Mouse (Mus musculus) right cerebral cortex, adult 18-20 months (tissue): ENCODE measurements around the gene Lrrc3c.
"Not testable (repeated sequence)": the region's sequence is repeated elsewhere in the genome, so short reads cannot be mapped to it uniquely, and the experiment has no call there.

Source experiments
- DNase-seq: peaks from one replicate; pipeline ENCODE4 v3.0.0; 2022; ENCODE audit warnings: mixed read lengths

The Lrrc3c gene

GRCm38 (mm10) chr11:98635312-98635970, 37.4 kb downstream of the Lrrc3c start:
- not testable (repeated sequence) for DNase-seq

- DNase-seq: no peak
Measured at GRCm38 (mm10) chr11:98637501-98637900, 39.4 kb downstream of the Lrrc3c start.

GRCm38 (mm10) chr11:98640091-98640490, 42.0 kb downstream of the Lrrc3c start:
- no peak for DNase-seq

- DNase-seq: no peak
Measured at GRCm38 (mm10) chr11:98644757-98645156, 46.7 kb downstream of the Lrrc3c start.

GRCm38 (mm10) chr11:98645946-98646345, 47.9 kb downstream of the Lrrc3c start:
- no peak for DNase-seq

GRCm38 (mm10) chr11:98646459-98646858, 48.4 kb downstream of the Lrrc3c start, which contains the start of gene Gsdma2:
Gene Gsdma2, plus strand, starts transcription at chr11:98646759.
- DNase-seq: no peak
